Mouse (Mus musculus) intestine, postnatal 0 days (tissue): Measurements from ENCODE around the gene Krtcap2. TPM values are rescaled to one million over a fixed set of nuclear protein-coding genes. Genes with fewer than 3 reads are reported as not detected.

Source experiments
- ATAC-seq: fragments of 200-750 bp; cut with Nextera tagmentation; 2 replicates; pipeline ENCODE4 v1.8.0; 2017; ENCODE audit warnings: mild to moderate bottlenecking, moderate TSS enrichment, moderate library complexity
- H3K27ac ChIP-seq: fragments of 300-500 bp; sonication (generic); 2 replicates; pipeline ENCODE4 v1.5.1; 2014; ENCODE audit warnings: mild to moderate bottlenecking, low read depth, low read length, moderate library complexity
- H3K27me3 ChIP-seq: fragments of 300-500 bp; sonication (generic); replicated peaks from 2 replicates; pipeline ENCODE4 v1.6.1; 2014; ENCODE audit warnings: low read length, mixed read lengths; ENCODE audit not compliant: control insufficient read depth, insufficient read depth
- H3K36me3 ChIP-seq: fragments of 300-500 bp; sonication (generic); 2 replicates; pipeline ENCODE4 v1.6.1; 2014; ENCODE audit warnings: mild to moderate bottlenecking, moderate library complexity; ENCODE audit not compliant: control insufficient read depth, insufficient read depth
- H3K4me1 ChIP-seq: fragments of 300-500 bp; sonication (generic); replicated peaks from 2 replicates; pipeline ENCODE4 v1.6.1; 2014; ENCODE audit warnings: antibody characterized with exemption, low read length, mixed read lengths; ENCODE audit not compliant: control insufficient read depth, insufficient read depth
- H3K4me2 ChIP-seq: fragments of 300-500 bp; sonication (generic); replicated peaks from 2 replicates; pipeline ENCODE4 v1.6.1; 2014; ENCODE audit warnings: low read depth, mild to moderate bottlenecking, moderate library complexity
- H3K4me3 ChIP-seq: fragments of 300-500 bp; sonication (generic); 2 replicates; pipeline ENCODE4 v1.5.1; 2014; ENCODE audit warnings: low read depth, low read length
- H3K9ac ChIP-seq: fragments of 300-500 bp; sonication (generic); 2 replicates; pipeline ENCODE4 v1.6.1; 2014; ENCODE audit warnings: mild to moderate bottlenecking, low read depth, low read length
- H3K9me3 ChIP-seq: fragments of 300-500 bp; sonication (generic); 2 replicates; pipeline ENCODE4 v1.6.1; 2016; ENCODE audit warnings: mixed run types; ENCODE audit not compliant: control insufficient read depth
- CTCF ChIP-seq: sonication (generic); IDR thresholded peaks from 2 replicates; pipeline ENCODE4 v1.5.1; 2016; ENCODE audit warnings: low read depth, mild to moderate bottlenecking, control low read depth, antibody characterized with exemption, moderate library complexity
- WGBS: fragments of 180-500 bp; shearing (Covaris S2); extraction: QIAGEN DNeasy Blood & Tissue Kit; methylation state at CpG from one replicate; pipeline ENCODE4 v1.1.7; 2014; 5-methylcytosine and 5-hydroxymethylcytosine counted together
- polyA plus RNA-seq: library from polyadenylated mRNA; unstranded; fragments of >200 nt; fragmentation: Nextera tagmentation; extraction: Ambion mirVana; gene quantifications from 2 replicates; pipeline ENCODE4 v1.2.1, GENCODE M21; 2015

Krtcap2 gene
- polyA plus RNA-seq, 1 experiment from 2014 or later: 281 TPM

- Histone ChIP-seq H3K9me3 (no peaks in the 10 kb centered on the region), H3K4me2 (no peak overlapping the region), H3K27ac (no peak overlapping the region), H3K4me3 (no peak overlapping the region), H3K4me1 (no peaks in the 10 kb centered on the region), H3K9ac (no peak overlapping the region), H3K36me3 (no peaks in the 10 kb centered on the region; the same call in 1 of the 2 replicates), H3K27me3 (no peaks in the 10 kb centered on the region)
- TF ChIP-seq CTCF: no peak
- no peak for ATAC-seq
- 82% methylated on average over 5 of the region's 5 CpGs for WGBS
Measured at GRCm38 (mm10) chr3:89221167-89221566, 24.6 kb upstream of the Krtcap2 start.

- ATAC-seq: no peak
- Histone ChIP-seq H3K4me1 (peaks cover 4% of the 10 kb centered on the region; the same call in 1 of the 2 replicates), H3K9ac (no peak overlapping the region), H3K27ac (no peak overlapping the region), H3K36me3 (no peaks in the 10 kb centered on the region; the same call in 1 of the 2 replicates), H3K4me3 (no peak overlapping the region), H3K9me3 (no peaks in the 10 kb centered on the region), H3K4me2 (no peak overlapping the region), H3K27me3 (no peaks in the 10 kb centered on the region)
- 75% methylated on average over 11 of the region's 11 CpGs for WGBS
- TF ChIP-seq CTCF: no peak
Measured at GRCm38 (mm10) chr3:89224796-89225195, 21.0 kb upstream of the Krtcap2 start.

GRCm38 (mm10) chr3:89225321-89225815 lies 20.4 kb upstream of the Krtcap2 start:
- no peaks in the 10 kb centered on the region for H3K9me3 ChIP-seq
- 67% methylated on average over 12 of the region's 12 CpGs for WGBS
- H3K27ac ChIP-seq: no peak overlapping the region
- no peaks in the 10 kb centered on the region for H3K27me3 ChIP-seq
- H3K36me3 ChIP-seq: no peaks in the 10 kb centered on the region; the same call in 1 of the 2 replicates
- ATAC-seq: no peak
- H3K4me3 ChIP-seq: no peak overlapping the region
- H3K4me2 ChIP-seq: no peak overlapping the region
- H3K4me1 ChIP-seq: peaks cover 4% of the 10 kb centered on the region; the same call in 1 of the 2 replicates
- no peak for TF ChIP-seq CTCF
- H3K9ac ChIP-seq: no peak overlapping the region

GRCm38 (mm10) chr3:89225918-89226317 lies 19.8 kb upstream of the Krtcap2 start:
- H3K27ac ChIP-seq: no peak overlapping the region
- H3K9me3 ChIP-seq: no peaks in the 10 kb centered on the region
- no peak for ATAC-seq
- H3K4me1 ChIP-seq: peaks cover 4% of the 10 kb centered on the region; the same call in 1 of the 2 replicates
- H3K9ac ChIP-seq: no peak overlapping the region
- no peaks in the 10 kb centered on the region; the same call in 1 of the 2 replicates for H3K36me3 ChIP-seq
- TF ChIP-seq CTCF: no peak
- no peak overlapping the region for H3K4me3 ChIP-seq
- H3K4me2 ChIP-seq: no peak overlapping the region
- H3K27me3 ChIP-seq: no peaks in the 10 kb centered on the region
- 73% methylated on average over 4 of the region's 4 CpGs for WGBS

- peak overlapping the region; percentile 65; the same call in 1 of the 2 replicates for H3K4me2 ChIP-seq
Measured at GRCm38 (mm10) chr3:89226361-89226760, 19.4 kb upstream of the Krtcap2 start.

GRCm38 (mm10) chr3:89226900-89227299 lies 18.9 kb upstream of the Krtcap2 start, which contains the start of gene Mtx1:
Gene Mtx1, minus strand, starts transcription at chr3:89227088.
- Histone ChIP-seq H3K27me3 (no peaks in the 10 kb centered on the region), H3K4me3 (peak within 1 kb of the TSS; percentile 40), H3K9ac (peak within 1 kb of the TSS; percentile 11; the same call in 1 of the 2 replicates), H3K9me3 (no peaks in the 10 kb centered on the region), H3K36me3 (no peaks in the 10 kb centered on the region; the same call in 1 of the 2 replicates), H3K4me2 (peak within 1 kb of the TSS; percentile 65), H3K4me1 (peaks cover 4% of the 10 kb centered on the region; the same call in 1 of the 2 replicates), H3K27ac (peak within 1 kb of the TSS; percentile 17; the same call in 1 of the 2 replicates)
- TF ChIP-seq CTCF: no peak
- 13% methylated on average over 21 of the region's 21 CpGs for WGBS
- peak; percentile 1; the same call in 1 of the 2 replicates for ATAC-seq

More at GRCm38 (mm10) chr3:89226361-89226760, 19.4 kb upstream of the Krtcap2 start:
- TF ChIP-seq CTCF: no peak
- Histone ChIP-seq H3K9ac (no peak overlapping the region), H3K9me3 (no peaks in the 10 kb centered on the region), H3K27me3 (no peaks in the 10 kb centered on the region), H3K4me3 (no peak overlapping the region), H3K36me3 (no peaks in the 10 kb centered on the region; the same call in 1 of the 2 replicates), H3K4me1 (peaks cover 4% of the 10 kb centered on the region; the same call in 1 of the 2 replicates), H3K27ac (no peak overlapping the region)
- 55% methylated on average over 11 of the region's 11 CpGs for WGBS
- no peak for ATAC-seq
